Mouse (Mus musculus) hindbrain, embryonic 13.5 days (tissue): ENCODE measurements around the gene Rwdd2b. TPM values are rescaled to one million over a fixed set of nuclear protein-coding genes. Genes with fewer than 3 reads are reported as not detected.

Experiments
- ATAC-seq: fragments of 200-750 bp; cut with Nextera tagmentation; 2 replicates; pipeline ENCODE4 v1.8.0; 2017; ENCODE audit warnings: moderate TSS enrichment; ENCODE audit not compliant: low FRiP score
- H3K27ac ChIP-seq: fragments of 300-500 bp; sonication (generic); 2 replicates; pipeline ENCODE4 v1.5.1; 2015; ENCODE audit warnings: inconsistent platforms, mild to moderate bottlenecking, moderate library complexity
- H3K27me3 ChIP-seq: fragments of 300-500 bp; sonication (generic); 2 replicates; pipeline ENCODE4 v1.6.1; 2015; ENCODE audit warnings: mild to moderate bottlenecking, inconsistent platforms
- H3K36me3 ChIP-seq: fragments of 300-500 bp; sonication (generic); 2 replicates; pipeline ENCODE4 v1.6.1; 2015; ENCODE audit warnings: mild to moderate bottlenecking, inconsistent platforms
- H3K4me1 ChIP-seq: fragments of 300-500 bp; sonication (generic); replicated peaks from 2 replicates; pipeline ENCODE4 v1.6.1; 2015; ENCODE audit warnings: inconsistent platforms
- H3K4me2 ChIP-seq: fragments of 300-500 bp; sonication (generic); 2 replicates; pipeline ENCODE4 v1.6.1; 2015; ENCODE audit warnings: inconsistent platforms, mild to moderate bottlenecking, moderate library complexity
- H3K4me3 ChIP-seq: fragments of 300-500 bp; sonication (generic); 2 replicates; pipeline ENCODE4 v1.5.1; 2015; ENCODE audit warnings: mild to moderate bottlenecking, inconsistent platforms
- H3K9ac ChIP-seq: fragments of 300-500 bp; sonication (generic); 2 replicates; pipeline ENCODE4 v1.6.1; 2015; ENCODE audit warnings: mild to moderate bottlenecking, inconsistent platforms
- H3K9me3 ChIP-seq: fragments of 300-500 bp; sonication (generic); 2 replicates; pipeline ENCODE4 v1.6.1; 2016; ENCODE audit warnings: inconsistent platforms
- WGBS: fragments of 180-500 bp; shearing (Covaris S2); methylation state at CpG from one replicate; pipeline ENCODE4 v1.1.7; 2015; 5-methylcytosine and 5-hydroxymethylcytosine counted together
- polyA plus RNA-seq: library from polyadenylated mRNA; unstranded; fragments of >200 nt; fragmentation: Nextera tagmentation; extraction: Ambion mirVana; gene quantifications from 2 replicates; pipeline ENCODE4 v1.2.1, GENCODE M21; 2015

Gene Rwdd2b
- polyA plus RNA-seq, 1 experiment from 2014 or later, result 12.9 TPM

DNA sequence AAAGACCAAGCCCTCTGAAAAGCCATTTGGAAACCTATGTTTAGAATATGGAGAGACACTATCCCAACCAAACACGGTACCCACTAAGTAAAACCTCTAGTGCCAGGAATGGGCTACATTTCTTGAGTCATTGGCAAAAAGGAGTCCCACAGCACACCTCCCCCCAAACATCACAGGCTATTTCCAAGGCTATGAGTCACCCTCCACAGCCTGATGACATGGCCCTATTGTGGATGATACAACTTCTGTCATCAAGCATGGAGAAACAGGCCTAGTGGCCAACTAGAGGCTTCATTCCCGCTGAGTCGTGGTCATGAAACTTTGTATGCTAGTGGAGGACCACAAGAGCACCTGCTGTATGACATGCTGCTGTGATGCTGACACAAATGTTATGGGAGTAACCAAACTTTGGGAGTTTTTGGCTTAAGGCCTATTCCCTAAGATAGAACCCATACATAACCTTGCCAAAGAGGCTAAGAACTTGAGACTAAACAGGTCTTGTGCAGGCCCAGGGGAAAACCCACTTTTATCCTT lies 52.9 kb downstream of the Rwdd2b start:
- Histone ChIP-seq H3K4me2 (no peak overlapping the region), H3K36me3 (peaks cover 63% of the 10 kb centered on the region), H3K27ac (no peak overlapping the region), H3K4me3 (no peak overlapping the region), H3K9me3 (no peaks in the 10 kb centered on the region), H3K27me3 (no peaks in the 10 kb centered on the region), H3K9ac (no peak overlapping the region), H3K4me1 (no peaks in the 10 kb centered on the region)
- WGBS, result 95% methylated on average over 3 of the region's 3 CpGs
- ATAC-seq, result no peak

DNA sequence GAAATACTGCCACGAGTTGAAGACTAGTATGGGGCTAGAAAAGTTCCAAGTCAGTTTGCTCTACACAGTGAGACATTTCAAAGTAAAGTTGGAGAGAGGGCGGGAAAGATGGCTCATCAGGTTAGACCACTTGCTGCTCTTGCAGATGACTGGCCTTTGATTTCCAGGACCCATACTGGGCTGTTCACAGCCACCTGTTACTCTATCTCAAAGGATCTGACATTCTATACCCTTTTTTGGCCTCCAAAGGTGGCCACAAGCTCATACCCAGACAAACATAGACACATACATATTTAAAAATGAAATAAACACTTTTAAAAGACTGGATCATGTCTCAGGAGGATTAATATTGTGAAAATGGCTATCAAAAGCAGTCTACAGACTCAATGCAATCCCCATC lies 56.0 kb downstream of the Rwdd2b start:
- 86% methylated on average over 2 of the region's 2 CpGs for WGBS
- Histone ChIP-seq H3K4me1 (no peaks in the 10 kb centered on the region), H3K27ac (no peak overlapping the region), H3K27me3 (no peaks in the 10 kb centered on the region), H3K9me3 (no peaks in the 10 kb centered on the region), H3K4me2 (no peak overlapping the region), H3K36me3 (peaks cover 86% of the 10 kb centered on the region), H3K9ac (no peak overlapping the region), H3K4me3 (no peak overlapping the region)
- ATAC-seq, result no peak

Other genes with a start within 250 kb of the Rwdd2b start
- 22.5 and 23.5 TPM in 2 replicates for gene N6amt1, start 86.4 kb downstream of the Rwdd2b start, polyA plus RNA-seq
- gene Ltn1, start 8.0 kb downstream of the Rwdd2b start, polyA plus RNA-seq, result 25.9 TPM in 2 replicates
- gene Usp16, start 14.1 kb upstream of the Rwdd2b start, polyA plus RNA-seq, result 52.6 and 54.3 TPM in 2 replicates
- 446 and 454 TPM in 2 replicates for gene Cct8, start 55.3 kb upstream of the Rwdd2b start, polyA plus RNA-seq
- 0.10 TPM in 1 of 2 replicates, not detected in the other for gene Map3k7cl, start 112.8 kb upstream of the Rwdd2b start, polyA plus RNA-seq